Mouse (Mus musculus): ENCODE data around the gene B3gnt8. TPM values are rescaled to one million over a fixed set of nuclear protein-coding genes. Genes with fewer than 3 reads are reported as not detected.

B3gnt8 gene
- polyA plus RNA-seq, 1 experiment = 0.96 TPM

GRCm38 (mm10) chr7:25674297-25674696 lies 47.8 kb downstream of the B3gnt8 start:
- no peak for TF ChIP-seq CTCF (IDR thresholded peaks at IDR 0.05; ENCODE audit: control insufficient read depth, insufficient read depth, insufficient read length)
- TF ChIP-seq CEBPB (IDR thresholded peaks at IDR 0.05; ENCODE audit: low read depth) = no peak
- no peak for TF ChIP-seq MYOG (IDR thresholded peaks at IDR 0.05; ENCODE audit: control insufficient read depth, extremely low read depth, insufficient read length)
- TF ChIP-seq MAX (IDR thresholded peaks at IDR 0.05) = no peak
- TF ChIP-seq FOSL1 (IDR thresholded peaks at IDR 0.05; ENCODE audit: insufficient read depth, low read length, poor library complexity, severe bottlenecking) = no peak
- TF ChIP-seq MYOD1 (IDR thresholded peaks at IDR 0.05; ENCODE audit: control insufficient read depth, insufficient read length, low read depth) = no peak
- TF ChIP-seq USF1 (IDR thresholded peaks at IDR 0.05; ENCODE audit: low read depth) = no peak
- H3K27me3 ChIP-seq (ENCODE audit: control insufficient read depth, insufficient read depth, insufficient read length) = peaks cover 8% of the 10 kb centered on the region
- H3ac ChIP-seq (ENCODE audit: control insufficient read depth, insufficient read length, low read depth) = no peak overlapping the region
- H3K79me2 ChIP-seq (ENCODE audit: control insufficient read depth, insufficient read depth) = no peaks in the 10 kb centered on the region
- H3K79me3 ChIP-seq (ENCODE audit: low read depth) = no peaks in the 10 kb centered on the region
- H3K36me3 ChIP-seq (ENCODE audit: control insufficient read depth, insufficient read depth) = no peaks in the 10 kb centered on the region
- no peak overlapping the region for H3K4me3 ChIP-seq (ENCODE audit: insufficient read depth, poor library complexity, severe bottlenecking)

GRCm38 (mm10) chr7:25674719-25675300 lies 48.4 kb downstream of the B3gnt8 start, which contains the start of gene Tmem91:
Tmem91 (minus strand) TSS chr7:25675166.
- H3ac ChIP-seq (ENCODE audit: control insufficient read depth, insufficient read length, low read depth) = no peak within 1 kb of the TSS
- no peaks in the 10 kb centered on the region for H3K36me3 ChIP-seq (ENCODE audit: control insufficient read depth, insufficient read depth)
- no peaks in the 10 kb centered on the region for H3K79me2 ChIP-seq (ENCODE audit: control insufficient read depth, insufficient read depth)
- no peaks in the 10 kb centered on the region for H3K79me3 ChIP-seq (ENCODE audit: low read depth)
- H3K4me3 ChIP-seq (ENCODE audit: insufficient read depth, poor library complexity, severe bottlenecking) = no peak within 1 kb of the TSS
- TF ChIP-seq USF1 (IDR thresholded peaks at IDR 0.05; ENCODE audit: low read depth) (no peak), CEBPB (IDR thresholded peaks at IDR 0.05; ENCODE audit: low read depth) (no peak), MAX (IDR thresholded peaks at IDR 0.05) (no peak), FOSL1 (IDR thresholded peaks at IDR 0.05; ENCODE audit: insufficient read depth, low read length, poor library complexity, severe bottlenecking) (no peak), CTCF (IDR thresholded peaks at IDR 0.05; ENCODE audit: control insufficient read depth, insufficient read depth, insufficient read length) (no peak), MYOG (IDR thresholded peaks at IDR 0.05; ENCODE audit: control insufficient read depth, extremely low read depth, insufficient read length) (no peak), MYOD1 (IDR thresholded peaks at IDR 0.05; ENCODE audit: control insufficient read depth, insufficient read length, low read depth) (no peak)
- peaks cover 8% of the 10 kb centered on the region for H3K27me3 ChIP-seq (ENCODE audit: control insufficient read depth, insufficient read depth, insufficient read length)

GRCm38 (mm10) chr7:25675405-25675804 lies 49.0 kb downstream of the B3gnt8 start:
- H3K79me2 ChIP-seq (ENCODE audit: control insufficient read depth, insufficient read depth) = no peaks in the 10 kb centered on the region
- H3K4me3 ChIP-seq (ENCODE audit: insufficient read depth, poor library complexity, severe bottlenecking) = no peak overlapping the region
- H3ac ChIP-seq (ENCODE audit: control insufficient read depth, insufficient read length, low read depth) = no peak overlapping the region
- H3K27me3 ChIP-seq (ENCODE audit: control insufficient read depth, insufficient read depth, insufficient read length) = peaks cover 8% of the 10 kb centered on the region
- TF ChIP-seq FOSL1 (IDR thresholded peaks at IDR 0.05; ENCODE audit: insufficient read depth, low read length, poor library complexity, severe bottlenecking) (no peak), CTCF (IDR thresholded peaks at IDR 0.05; ENCODE audit: control insufficient read depth, insufficient read depth, insufficient read length) (no peak), CEBPB (IDR thresholded peaks at IDR 0.05; ENCODE audit: low read depth) (no peak), MYOD1 (IDR thresholded peaks at IDR 0.05; ENCODE audit: control insufficient read depth, insufficient read length, low read depth) (no peak), MYOG (IDR thresholded peaks at IDR 0.05; ENCODE audit: control insufficient read depth, extremely low read depth, insufficient read length) (no peak)
- no peaks in the 10 kb centered on the region for H3K36me3 ChIP-seq (ENCODE audit: control insufficient read depth, insufficient read depth)
- H3K79me3 ChIP-seq (ENCODE audit: low read depth) = no peaks in the 10 kb centered on the region

GRCm38 (mm10) chr7:25676085-25676781 lies 49.8 kb downstream of the B3gnt8 start:
- Histone ChIP-seq H3ac (ENCODE audit: control insufficient read depth, insufficient read length, low read depth) (no peak overlapping the region), H3K4me3 (ENCODE audit: insufficient read depth, poor library complexity, severe bottlenecking) (no peak overlapping the region), H3K79me2 (ENCODE audit: control insufficient read depth, insufficient read depth) (no peaks in the 10 kb centered on the region), H3K79me3 (ENCODE audit: low read depth) (no peaks in the 10 kb centered on the region), H3K27me3 (ENCODE audit: control insufficient read depth, insufficient read depth, insufficient read length) (peaks cover 8% of the 10 kb centered on the region), H3K36me3 (ENCODE audit: control insufficient read depth, insufficient read depth) (no peaks in the 10 kb centered on the region)
- TF ChIP-seq MAX (IDR thresholded peaks at IDR 0.05) (no peak), FOSL1 (IDR thresholded peaks at IDR 0.05; ENCODE audit: insufficient read depth, low read length, poor library complexity, severe bottlenecking) (no peak), MYOG (IDR thresholded peaks at IDR 0.05; ENCODE audit: control insufficient read depth, extremely low read depth, insufficient read length) (no peak), CTCF (IDR thresholded peaks at IDR 0.05; ENCODE audit: control insufficient read depth, insufficient read depth, insufficient read length) (no peak), MYOD1 (IDR thresholded peaks at IDR 0.05; ENCODE audit: control insufficient read depth, insufficient read length, low read depth) (no peak), CEBPB (IDR thresholded peaks at IDR 0.05; ENCODE audit: low read depth) (no peak), USF1 (IDR thresholded peaks at IDR 0.05; ENCODE audit: low read depth) (no peak)

DNA sequence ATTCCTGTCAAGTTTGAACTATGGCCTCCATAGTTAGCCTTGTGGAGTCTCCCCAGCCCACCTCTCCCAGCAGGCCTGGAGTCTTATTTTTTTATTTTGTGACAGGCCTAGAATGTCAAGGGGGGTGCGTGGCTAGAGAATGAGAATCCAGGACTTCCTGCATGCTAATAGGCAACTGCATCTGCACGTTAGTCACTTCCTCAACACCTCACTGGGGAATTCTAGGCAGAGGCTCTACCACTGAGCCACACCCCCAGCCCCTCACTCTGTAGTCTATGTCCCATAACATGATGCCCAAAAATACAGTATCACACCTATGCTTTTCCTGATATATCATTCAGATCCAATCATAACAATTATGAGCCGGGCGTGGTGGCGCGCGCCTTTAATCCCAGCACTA lies 50.6 kb downstream of the B3gnt8 start:
- no peaks in the 10 kb centered on the region for H3K36me3 ChIP-seq (ENCODE audit: control insufficient read depth, insufficient read depth)
- no peak for TF ChIP-seq CEBPB (IDR thresholded peaks at IDR 0.05; ENCODE audit: low read depth)
- TF ChIP-seq USF1 (IDR thresholded peaks at IDR 0.05; ENCODE audit: low read depth) = no peak
- TF ChIP-seq MAX (IDR thresholded peaks at IDR 0.05) = no peak
- TF ChIP-seq CTCF (IDR thresholded peaks at IDR 0.05; ENCODE audit: control insufficient read depth, insufficient read depth, insufficient read length) = no peak
- TF ChIP-seq MYOG (IDR thresholded peaks at IDR 0.05; ENCODE audit: control insufficient read depth, extremely low read depth, insufficient read length) = no peak
- no peak for TF ChIP-seq MYOD1 (IDR thresholded peaks at IDR 0.05; ENCODE audit: control insufficient read depth, insufficient read length, low read depth)
- no peak for TF ChIP-seq FOSL1 (IDR thresholded peaks at IDR 0.05; ENCODE audit: insufficient read depth, low read length, poor library complexity, severe bottlenecking)
- no peak overlapping the region for H3K4me3 ChIP-seq (ENCODE audit: insufficient read depth, poor library complexity, severe bottlenecking)
- H3K79me3 ChIP-seq (ENCODE audit: low read depth) = no peaks in the 10 kb centered on the region
- no peak overlapping the region for H3ac ChIP-seq (ENCODE audit: control insufficient read depth, insufficient read length, low read depth)
- H3K79me2 ChIP-seq (ENCODE audit: control insufficient read depth, insufficient read depth) = no peaks in the 10 kb centered on the region
- H3K27me3 ChIP-seq (ENCODE audit: control insufficient read depth, insufficient read depth, insufficient read length) = peaks cover 8% of the 10 kb centered on the region

Data from C2C12 (cell line).